29 mouse cellular contexts compared by ENCODE assay signal in genomic region chr14:77819841-77820240, GRCm38 (mm10).
"Had no signal": no experiment of that assay in that cellular context is flagged by ENCODE, and none has a peak within 500 bp of the region (broad histone marks: within the 10 kb centered on the region; RNA-seq: fewer than 3 reads in every experiment).

No protein-coding gene starts in this region.

- H3K27ac ChIP-seq: heart, embryonic 13.5 days; heart, embryonic 15.5 days; hindbrain, embryonic 10.5 days; hindbrain, embryonic 12.5 days; hindbrain, embryonic 13.5 days; hindbrain, embryonic 14.5 days; hindbrain, embryonic 15.5 days; hindbrain, postnatal 0 days; intestine, embryonic 15.5 days; kidney, embryonic 15.5 days; kidney, postnatal 0 days; layer of hippocampus, adult 2 months; left cerebral cortex, adult 2 months had no signal

- DNase-seq: heart, postnatal 10 days; heart, postnatal 14 days; heart, postnatal 36 days; kidney, adult 11 months; kidney, adult 18-20 months; kidney, adult 2 months; kidney, adult 8-10 months; kidney, adult 9 months; kidney, postnatal 10 days; kidney, postnatal 14 days; kidney, postnatal 25 days; kidney, postnatal 36 days; kidney, postnatal 4 days; layer of hippocampus, adult 9-11 months; layer of hippocampus, postnatal 36 days had no signal

- H3K4me3 ChIP-seq: heart, embryonic 12.5 days; heart, embryonic 13.5 days; heart, embryonic 15.5 days; hindbrain, embryonic 10.5 days; hindbrain, embryonic 12.5 days; hindbrain, embryonic 13.5 days; hindbrain, embryonic 15.5 days; intestine, embryonic 15.5 days; kidney, embryonic 15.5 days; layer of hippocampus, adult 2 months; left cerebral cortex, adult 2 months had no signal
